Mouse (Mus musculus) limb, embryonic 13.5 days (tissue): ENCODE results near the gene Acrv1. TPM values are rescaled to one million over a fixed set of nuclear protein-coding genes. Genes with fewer than 3 reads are reported as not detected.

Experiments
- polyA plus RNA-seq: library from polyadenylated mRNA; unstranded; fragments of >200 nt; fragmentation: Nextera tagmentation; extraction: Ambion mirVana; gene quantifications from 2 replicates; pipeline ENCODE4 v1.2.1, GENCODE M21; 2015

Acrv1 gene
- polyA plus RNA-seq, 1 experiment from 2014 or later: not detected

Other genes starting within 250 kb of the Acrv1 start
- gene Gm9513, start 217.6 kb upstream of the Acrv1 start, polyA plus RNA-seq: not detected in 2 replicates
- gene Gm5615, start 151.3 kb upstream of the Acrv1 start, polyA plus RNA-seq: not detected in 2 replicates
- gene Gm17689, start 110.6 kb upstream of the Acrv1 start, polyA plus RNA-seq: not detected in 2 replicates
- gene A630095E13Rik, start 49.8 kb upstream of the Acrv1 start, polyA plus RNA-seq: not detected in 2 replicates
- 39.6 and 40.8 TPM in 2 replicates for gene Chek1, start 33.8 kb downstream of the Acrv1 start, polyA plus RNA-seq
- gene Stt3a, start 74.5 kb downstream of the Acrv1 start, polyA plus RNA-seq: 286 and 293 TPM in 2 replicates
- 102 and 103 TPM in 2 replicates for gene Ei24, start 104.2 kb downstream of the Acrv1 start, polyA plus RNA-seq
- gene Fez1, start 128.6 kb downstream of the Acrv1 start, polyA plus RNA-seq: 33.1 and 36.7 TPM in 2 replicates